Mouse (Mus musculus) intestine, embryonic 15.5 days (tissue): ENCODE results near the gene Nfkb2. TPM values are rescaled to one million over a fixed set of nuclear protein-coding genes. Genes with fewer than 3 reads are reported as not detected.
A peak's percentile ranks its signal among the peaks of the same experiment; 100 is the strongest.

Source experiments
- ATAC-seq: fragments of 200-750 bp; cut with Nextera tagmentation; 2 replicates; pipeline ENCODE4 v1.8.0; 2017; ENCODE audit warnings: moderate TSS enrichment, moderate library complexity
- H3K27ac ChIP-seq: fragments of 300-500 bp; sonication (generic); 2 replicates; pipeline ENCODE4 v1.5.1; 2015; ENCODE audit warnings: mild to moderate bottlenecking, inconsistent platforms
- H3K27me3 ChIP-seq: fragments of 300-500 bp; sonication (generic); replicated peaks from 2 replicates; pipeline ENCODE4 v1.6.1; 2015; ENCODE audit warnings: inconsistent platforms
- H3K36me3 ChIP-seq: fragments of 300-500 bp; sonication (generic); 2 replicates; pipeline ENCODE4 v1.6.1; 2015; ENCODE audit warnings: inconsistent platforms
- H3K4me1 ChIP-seq: fragments of 300-500 bp; sonication (generic); replicated peaks from 2 replicates; pipeline ENCODE4 v1.6.1; 2015; ENCODE audit warnings: inconsistent platforms
- H3K4me2 ChIP-seq: fragments of 300-500 bp; sonication (generic); replicated peaks from 2 replicates; pipeline ENCODE4 v1.6.1; 2015; ENCODE audit warnings: mild to moderate bottlenecking, inconsistent platforms
- H3K4me3 ChIP-seq: fragments of 300-500 bp; sonication (generic); replicated peaks from 2 replicates; pipeline ENCODE4 v1.5.1; 2015; ENCODE audit warnings: inconsistent platforms
- H3K9ac ChIP-seq: fragments of 300-500 bp; sonication (generic); 2 replicates; pipeline ENCODE4 v1.6.1; 2015; ENCODE audit warnings: inconsistent platforms
- H3K9me3 ChIP-seq: fragments of 300-500 bp; sonication (generic); 2 replicates; pipeline ENCODE4 v1.6.1; 2016; ENCODE audit warnings: inconsistent platforms
- WGBS: fragments of 180-500 bp; shearing (Covaris S2); methylation state at CpG from one replicate; pipeline ENCODE4 v1.1.7; 2015; 5-methylcytosine and 5-hydroxymethylcytosine counted together
- polyA plus RNA-seq: library from polyadenylated mRNA; unstranded; fragments of >200 nt; fragmentation: Nextera tagmentation; extraction: Ambion mirVana; gene quantifications from 2 replicates; pipeline ENCODE4 v1.2.1, GENCODE M21; 2015

Nfkb2 gene
- polyA plus RNA-seq, 1 experiment from 2014 or later = 10.0 TPM

- 91% methylated on average over 4 of the region's 4 CpGs for WGBS
- ATAC-seq = no peak
- no peak overlapping the region for H3K27ac ChIP-seq
- peaks cover 17% of the 10 kb centered on the region for H3K4me1 ChIP-seq
- no peak overlapping the region for H3K9ac ChIP-seq
- no peak overlapping the region for H3K4me2 ChIP-seq
- H3K36me3 ChIP-seq = peaks cover 2% of the 10 kb centered on the region; the same call in 1 of the 2 replicates
- H3K27me3 ChIP-seq = no peaks in the 10 kb centered on the region
- H3K4me3 ChIP-seq = no peak overlapping the region
- no peaks in the 10 kb centered on the region for H3K9me3 ChIP-seq
Measured at GRCm38 (mm10) chr19:46302551-46302950, 1.6 kb upstream of the Nfkb2 start.

- H3K4me3 ChIP-seq = peak overlapping the region; percentile 68
- no peak overlapping the region for H3K9ac ChIP-seq
- H3K27me3 ChIP-seq = no peaks in the 10 kb centered on the region
- ATAC-seq = no peak
- no peaks in the 10 kb centered on the region for H3K9me3 ChIP-seq
- 52% methylated on average over 18 of the region's 18 CpGs for WGBS
- H3K36me3 ChIP-seq = peaks cover 4% of the 10 kb centered on the region; the same call in 1 of the 2 replicates
- peak overlapping the region; percentile 83; the same call in 1 of the 2 replicates for H3K27ac ChIP-seq
- H3K4me2 ChIP-seq = peak overlapping the region; percentile 98
- peaks cover 19% of the 10 kb centered on the region for H3K4me1 ChIP-seq
Measured at GRCm38 (mm10) chr19:46303251-46304215, 587 bp upstream of the Nfkb2 start.

- peak; percentile 64 for ATAC-seq
- Histone ChIP-seq H3K4me3 (peak overlapping the region; percentile 68), H3K4me1 (peaks cover 24% of the 10 kb centered on the region), H3K9ac (peak overlapping the region; percentile 71), H3K4me2 (peak overlapping the region; percentile 98), H3K27ac (peak overlapping the region; percentile 83), H3K36me3 (peaks cover 4% of the 10 kb centered on the region; the same call in 1 of the 2 replicates), H3K9me3 (no peaks in the 10 kb centered on the region), H3K27me3 (no peaks in the 10 kb centered on the region)
- 0% methylated on average over 34 of the region's 34 CpGs for WGBS
Measured at GRCm38 (mm10) chr19:46304908-46305333, 801 bp downstream of the Nfkb2 start.

- no peaks in the 10 kb centered on the region for H3K9me3 ChIP-seq
- H3K4me2 ChIP-seq = peak overlapping the region; percentile 98
- peaks cover 4% of the 10 kb centered on the region; the same call in 1 of the 2 replicates for H3K36me3 ChIP-seq
- H3K9ac ChIP-seq = peak overlapping the region; percentile 71
- ATAC-seq = peak; percentile 82
- peaks cover 24% of the 10 kb centered on the region for H3K4me1 ChIP-seq
- 2% methylated on average over 39 of the region's 43 CpGs for WGBS
- peak overlapping the region; percentile 68 for H3K4me3 ChIP-seq
- H3K27ac ChIP-seq = peak overlapping the region; percentile 83
- H3K27me3 ChIP-seq = no peaks in the 10 kb centered on the region
Measured at GRCm38 (mm10) chr19:46305432-46306267, 1.5 kb downstream of the Nfkb2 start.

GRCm38 (mm10) chr19:46306268-46306610 lies 2.1 kb downstream of the Nfkb2 start:
- no peak for ATAC-seq
- Histone ChIP-seq H3K27me3 (no peaks in the 10 kb centered on the region), H3K9me3 (no peaks in the 10 kb centered on the region), H3K9ac (peak overlapping the region; percentile 71), H3K27ac (peak overlapping the region; percentile 41; the same call in 1 of the 2 replicates), H3K4me3 (peak overlapping the region; percentile 68), H3K4me1 (peaks cover 24% of the 10 kb centered on the region), H3K36me3 (peaks cover 4% of the 10 kb centered on the region; the same call in 1 of the 2 replicates), H3K4me2 (peak overlapping the region; percentile 98)
- WGBS = 53% methylated on average over 5 of the region's 5 CpGs

- Histone ChIP-seq H3K4me1 (peaks cover 24% of the 10 kb centered on the region), H3K9ac (no peak overlapping the region), H3K27me3 (no peaks in the 10 kb centered on the region), H3K9me3 (no peaks in the 10 kb centered on the region), H3K4me3 (no peak overlapping the region), H3K36me3 (peaks cover 5% of the 10 kb centered on the region; the same call in 1 of the 2 replicates), H3K4me2 (no peak overlapping the region), H3K27ac (no peak overlapping the region)
- WGBS = 98% methylated on average over 9 of the region's 9 CpGs
- no peak for ATAC-seq
Measured at GRCm38 (mm10) chr19:46306751-46307289, 2.7 kb downstream of the Nfkb2 start.

- H3K9me3 ChIP-seq = no peaks in the 10 kb centered on the region
- 82% methylated on average over 16 of the region's 16 CpGs for WGBS
- ATAC-seq = no peak
- no peak overlapping the region for H3K9ac ChIP-seq
- H3K27ac ChIP-seq = no peak overlapping the region
- H3K27me3 ChIP-seq = no peaks in the 10 kb centered on the region
- H3K4me3 ChIP-seq = no peak overlapping the region
- H3K4me2 ChIP-seq = no peak overlapping the region
- peaks cover 12% of the 10 kb centered on the region for H3K36me3 ChIP-seq
- H3K4me1 ChIP-seq = peaks cover 24% of the 10 kb centered on the region
Measured at GRCm38 (mm10) chr19:46307781-46308180, 3.7 kb downstream of the Nfkb2 start.

- H3K9ac ChIP-seq = no peak overlapping the region
- peaks cover 12% of the 10 kb centered on the region for H3K36me3 ChIP-seq
- H3K4me2 ChIP-seq = peak overlapping the region; percentile 90
- H3K4me1 ChIP-seq = peaks cover 24% of the 10 kb centered on the region
- 75% methylated on average over 16 of the region's 16 CpGs for WGBS
- H3K4me3 ChIP-seq = no peak overlapping the region
- H3K27me3 ChIP-seq = no peaks in the 10 kb centered on the region
- H3K27ac ChIP-seq = no peak overlapping the region
- no peak for ATAC-seq
- no peaks in the 10 kb centered on the region for H3K9me3 ChIP-seq
Measured at GRCm38 (mm10) chr19:46308303-46308702, 4.2 kb downstream of the Nfkb2 start.

GRCm38 (mm10) chr19:46308706-46309435 lies 4.8 kb downstream of the Nfkb2 start:
- no peaks in the 10 kb centered on the region for H3K9me3 ChIP-seq
- peaks cover 22% of the 10 kb centered on the region for H3K4me1 ChIP-seq
- peak; percentile 19; the same call in 1 of the 2 replicates for ATAC-seq
- H3K4me2 ChIP-seq = peak overlapping the region; percentile 90
- WGBS = 4% methylated on average over 47 of the region's 47 CpGs
- peaks cover 12% of the 10 kb centered on the region for H3K36me3 ChIP-seq
- peak overlapping the region; percentile 43 for H3K9ac ChIP-seq
- no peak overlapping the region for H3K27ac ChIP-seq
- no peaks in the 10 kb centered on the region for H3K27me3 ChIP-seq
- H3K4me3 ChIP-seq = peak overlapping the region; percentile 38

- Histone ChIP-seq H3K27me3 (0 out of 2 replicates have a peak, but pooled peaks cover 8% of the 10 kb centered on the region), H3K4me2 (no peak overlapping the region), H3K9me3 (no peaks in the 10 kb centered on the region), H3K4me1 (peaks cover 29% of the 10 kb centered on the region), H3K36me3 (peaks cover 12% of the 10 kb centered on the region), H3K27ac (no peak overlapping the region), H3K9ac (no peak overlapping the region), H3K4me3 (no peak overlapping the region)
- ATAC-seq = no peak
- WGBS = 78% methylated on average over 21 of the region's 21 CpGs
Measured at GRCm38 (mm10) chr19:46309651-46310305, 5.7 kb downstream of the Nfkb2 start.

- Histone ChIP-seq H3K9ac (no peak overlapping the region), H3K4me3 (no peak overlapping the region), H3K27ac (no peak overlapping the region), H3K27me3 (0 out of 2 replicates have a peak, but pooled peaks cover 10% of the 10 kb centered on the region), H3K9me3 (no peaks in the 10 kb centered on the region), H3K36me3 (peaks cover 12% of the 10 kb centered on the region), H3K4me1 (peaks cover 30% of the 10 kb centered on the region), H3K4me2 (no peak overlapping the region)
- no peak for ATAC-seq
- 91% methylated on average over 12 of the region's 12 CpGs for WGBS
Measured at GRCm38 (mm10) chr19:46310312-46310865, 6.3 kb downstream of the Nfkb2 start.
